Mouse (Mus musculus) erythroblast, embryonic 14.5 days (primary cell): Measurements from ENCODE around the gene Bmp6. TPM values are rescaled to one million over a fixed set of nuclear protein-coding genes. Genes with fewer than 3 reads are reported as not detected.

Source experiments
- H3K27me3 ChIP-seq: 2 replicates; pipeline ENCODE4 v1.6.1; 2012; ENCODE audit warnings: inconsistent platforms; ENCODE audit not compliant: control insufficient read depth
- H3K36me3 ChIP-seq: 2 replicates; pipeline ENCODE4 v1.6.1; 2012; ENCODE audit warnings: mild to moderate bottlenecking, inconsistent platforms; ENCODE audit not compliant: control insufficient read depth
- H3K4me1 ChIP-seq: 2 replicates; pipeline ENCODE4 v1.6.1; 2012; ENCODE audit warnings: inconsistent platforms; ENCODE audit not compliant: control insufficient read depth
- H3K4me3 ChIP-seq: replicated peaks from 2 replicates; pipeline ENCODE3; 2012; ENCODE audit warnings: moderate library complexity, mild to moderate bottlenecking, inconsistent platforms
- H3K9me3 ChIP-seq: 2 replicates; pipeline ENCODE4 v1.6.1; 2012; ENCODE audit warnings: low read length, inconsistent platforms, mixed read lengths; ENCODE audit not compliant: control insufficient read depth
- GATA1 ChIP-seq: IDR thresholded peaks from 2 replicates; pipeline ENCODE4 v1.6.1; 2012; ENCODE audit warnings: low read length, inconsistent platforms, mixed read lengths
- TAL1 ChIP-seq: IDR thresholded peaks from 3 replicates; pipeline ENCODE4 v1.6.1; 2012; ENCODE audit warnings: low read length, inconsistent platforms, mixed read lengths
- polyA plus RNA-seq: library from polyadenylated mRNA; stranded (reverse); fragments of >175 nt; gene quantifications from 2 replicates; pipeline ENCODE4 v1.2.3, GENCODE M21; 2012

The Bmp6 gene
- polyA plus RNA-seq, 1 experiment: not detected

GRCm38 (mm10) chr13:38511979-38512378 lies 167.1 kb downstream of the Bmp6 start:
- TF ChIP-seq TAL1 (no peak), GATA1 (no peak)
- no peaks in the 10 kb centered on the region for H3K9me3 ChIP-seq
- peaks cover 67% of the 10 kb centered on the region for H3K36me3 ChIP-seq
- H3K4me3 ChIP-seq: no peak overlapping the region
- no peaks in the 10 kb centered on the region for H3K27me3 ChIP-seq
- H3K4me1 ChIP-seq: no peaks in the 10 kb centered on the region

- H3K4me3 ChIP-seq: no peak overlapping the region
- H3K4me1 ChIP-seq: no peaks in the 10 kb centered on the region
- peaks cover 70% of the 10 kb centered on the region for H3K36me3 ChIP-seq
- TF ChIP-seq TAL1 (no peak), GATA1 (no peak)
- H3K27me3 ChIP-seq: no peaks in the 10 kb centered on the region
- no peaks in the 10 kb centered on the region for H3K9me3 ChIP-seq
Observed at GRCm38 (mm10) chr13:38513921-38514320, 169.0 kb downstream of the Bmp6 start.

GRCm38 (mm10) chr13:38515431-38515830 lies 170.5 kb downstream of the Bmp6 start:
- H3K36me3 ChIP-seq: peaks cover 70% of the 10 kb centered on the region
- H3K9me3 ChIP-seq: no peaks in the 10 kb centered on the region
- no peaks in the 10 kb centered on the region for H3K27me3 ChIP-seq
- H3K4me1 ChIP-seq: no peaks in the 10 kb centered on the region
- H3K4me3 ChIP-seq: no peak overlapping the region
- no peak for TF ChIP-seq TAL1
- no peak for TF ChIP-seq GATA1

- Histone ChIP-seq H3K36me3 (peaks cover 70% of the 10 kb centered on the region), H3K4me1 (no peaks in the 10 kb centered on the region), H3K27me3 (no peaks in the 10 kb centered on the region), H3K4me3 (no peak overlapping the region), H3K9me3 (no peaks in the 10 kb centered on the region)
- TF ChIP-seq TAL1 (no peak), GATA1 (no peak)
Observed at GRCm38 (mm10) chr13:38515845-38516244, 170.9 kb downstream of the Bmp6 start.

GRCm38 (mm10) chr13:38516582-38516981 lies 171.7 kb downstream of the Bmp6 start:
- no peaks in the 10 kb centered on the region for H3K27me3 ChIP-seq
- H3K9me3 ChIP-seq: no peaks in the 10 kb centered on the region
- H3K4me3 ChIP-seq: no peak overlapping the region
- no peaks in the 10 kb centered on the region for H3K4me1 ChIP-seq
- TF ChIP-seq GATA1: no peak
- TF ChIP-seq TAL1: no peak
- peaks cover 74% of the 10 kb centered on the region for H3K36me3 ChIP-seq

GRCm38 (mm10) chr13:38520299-38520698 lies 175.4 kb downstream of the Bmp6 start:
- Histone ChIP-seq H3K4me3 (no peak overlapping the region), H3K4me1 (no peaks in the 10 kb centered on the region), H3K36me3 (peaks cover 61% of the 10 kb centered on the region), H3K9me3 (no peaks in the 10 kb centered on the region), H3K27me3 (no peaks in the 10 kb centered on the region)
- no peak for TF ChIP-seq GATA1
- TF ChIP-seq TAL1: no peak

GRCm38 (mm10) chr13:38522056-38522654 lies 177.2 kb downstream of the Bmp6 start:
- Histone ChIP-seq H3K9me3 (no peaks in the 10 kb centered on the region), H3K36me3 (peaks cover 52% of the 10 kb centered on the region), H3K4me1 (peaks cover 10% of the 10 kb centered on the region), H3K27me3 (no peaks in the 10 kb centered on the region), H3K4me3 (no peak overlapping the region)
- TF ChIP-seq GATA1 (no peak), TAL1 (no peak)

- H3K27me3 ChIP-seq: no peaks in the 10 kb centered on the region
- peaks cover 21% of the 10 kb centered on the region for H3K4me1 ChIP-seq
- peaks cover 43% of the 10 kb centered on the region for H3K36me3 ChIP-seq
- H3K9me3 ChIP-seq: no peaks in the 10 kb centered on the region
- no peak overlapping the region for H3K4me3 ChIP-seq
- TF ChIP-seq GATA1 (no peak), TAL1 (no peak)
Observed at GRCm38 (mm10) chr13:38523231-38523630, 178.3 kb downstream of the Bmp6 start.

- Histone ChIP-seq H3K27me3 (peaks cover 4% of the 10 kb centered on the region; the same call in 1 of the 2 replicates), H3K36me3 (peaks cover 27% of the 10 kb centered on the region), H3K4me3 (no peak overlapping the region), H3K4me1 (peaks cover 28% of the 10 kb centered on the region), H3K9me3 (no peaks in the 10 kb centered on the region)
- TF ChIP-seq TAL1 (no peak), GATA1 (no peak)
Observed at GRCm38 (mm10) chr13:38525261-38525660, 180.4 kb downstream of the Bmp6 start.

GRCm38 (mm10) chr13:38526116-38526515 lies 181.2 kb downstream of the Bmp6 start:
- peaks cover 28% of the 10 kb centered on the region for H3K4me1 ChIP-seq
- H3K36me3 ChIP-seq: peaks cover 20% of the 10 kb centered on the region
- peaks cover 4% of the 10 kb centered on the region; the same call in 1 of the 2 replicates for H3K27me3 ChIP-seq
- H3K4me3 ChIP-seq: no peak overlapping the region
- H3K9me3 ChIP-seq: no peaks in the 10 kb centered on the region
- TF ChIP-seq GATA1: no peak
- TF ChIP-seq TAL1: no peak
